In genomic region chr17:33904835-33905234, GRCm38 (mm10) we compare ENCODE assay signal across 15 mouse cellular contexts. TPM values are rescaled to one million over a fixed set of nuclear protein-coding genes. Genes with fewer than 3 reads are reported as not detected.
DNase-seq lines count a peak whose midpoint lies in the region; ATAC-seq and TF ChIP-seq lines count a peak whose summit lies in the region.
"Not testable (repeated sequence)": the region's sequence is repeated elsewhere in the genome, so short reads cannot be mapped to it uniquely, and the experiment has no call there.
"Had no signal": no experiment of that assay in that cellular context is flagged by ENCODE, and none has a peak within 500 bp of the region (broad histone marks: within the 10 kb centered on the region; RNA-seq: fewer than 3 reads in every experiment).

TSS of gene Platr17 (plus strand) at chr17:33905135.

- H3K36me3 ChIP-seq in E14TG2a.4 (ENCODE audit: insufficient read depth, low read length); ES-E14 (ENCODE audit: control insufficient read depth, insufficient read depth, low read length, poor library complexity, severe bottlenecking); embryonic facial prominence, embryonic 10.5 days (replicated peaks); liver, embryonic 13.5 days; liver, postnatal 0 days (replicated peaks; ENCODE audit: insufficient read depth, low read length); spleen, adult 2 months (ENCODE audit: control insufficient read depth, insufficient read depth, low read length): not testable (repeated sequence)

- WGBS in embryonic facial prominence, embryonic 10.5 days, result 19% methylated on average over 4 of the region's 4 CpGs
- WGBS in liver, embryonic 13.5 days (ENCODE audit: insufficient replicate concordance), result 25% methylated on average over 4 of the region's 4 CpGs
- WGBS in liver, postnatal 0 days (ENCODE audit: insufficient replicate concordance), result 41% methylated on average over 3 of the region's 4 CpGs
- 75% methylated on average over 3 of the region's 4 CpGs for WGBS in spleen, adult 2 months

- H3K4me3 ChIP-seq in E14TG2a.4 (replicated peaks; ENCODE audit: low read length) (peak within 1 kb of the TSS; percentile 98), ES-E14 (ENCODE audit: insufficient read depth in 1 of 2, low read depth in 1 of 2, low read length in 2 of 2, poor library complexity in 1 of 2, severe bottlenecking in 1 of 2) (peak within 1 kb of the TSS; percentile 38 to 50)
- not testable (repeated sequence) for H3K4me3 ChIP-seq in embryonic facial prominence, embryonic 10.5 days; liver, embryonic 13.5 days (replicated peaks); liver, postnatal 0 days (ENCODE audit: low read depth, low read length); spleen, adult 2 months (ENCODE audit: extremely low read depth, insufficient read depth, insufficient read length)

- not testable (repeated sequence) for TF ChIP-seq POLR2A in spleen, adult 2 months (IDR thresholded peaks at IDR 0.05; ENCODE audit: low read depth, low read length)

- DNase-seq in ES-E14 (ENCODE audit: low read depth, low spot score); liver, embryonic 13.5 days; liver, postnatal 0 days; spleen, adult 2 months (ENCODE audit: low read depth in 1 of 2, low spot score in 2 of 2): not testable (repeated sequence)
- DNase-seq in embryonic facial prominence, embryonic 10.5 days (ENCODE audit: low spot score), result peak; percentile 21

- H3K9ac ChIP-seq in ES-E14 (ENCODE audit: insufficient read depth, low read depth, low read length, poor library complexity, severe bottlenecking), result peak within 1 kb of the TSS; percentile 76
- H3K9ac ChIP-seq in liver, embryonic 13.5 days; liver, postnatal 0 days (replicated peaks): not testable (repeated sequence)

- H3K9me3 ChIP-seq in E14TG2a.4 (ENCODE audit: low read length); ES-E14 (ENCODE audit: control insufficient read depth, insufficient read depth, low read depth, low read length); embryonic facial prominence, embryonic 10.5 days; liver, embryonic 13.5 days (replicated peaks); liver, postnatal 0 days (ENCODE audit: low read length): not testable (repeated sequence)

- in situ Hi-C loops in ES-E14 (cut with MboI; ENCODE audit: low sequenced_read_pairs in 2 of 2, unreplicated experiment in 2 of 2), result not testable (repeated sequence)

- H3K27me3 ChIP-seq in E14TG2a.4 (ENCODE audit: insufficient read depth, low read length); embryonic facial prominence, embryonic 10.5 days (replicated peaks; ENCODE audit: low read depth, poor library complexity, severe bottlenecking); liver, embryonic 13.5 days; liver, postnatal 0 days (ENCODE audit: insufficient read depth, low read length); spleen, adult 2 months (ENCODE audit: control insufficient read depth, insufficient read depth, low read length): not testable (repeated sequence)

- H3K4me1 ChIP-seq in E14TG2a.4 (replicated peaks; ENCODE audit: low read depth, low read length) (peaks cover 62% of the 10 kb centered on the region), ES-E14 (ENCODE audit: control insufficient read depth in 2 of 2, insufficient read depth in 2 of 2, low read length in 2 of 2, poor library complexity in 1 of 2) (peaks cover 4 to 31% of the 10 kb centered on the region in 2 experiments; a peak in 3 of 4 replicates)
- H3K4me1 ChIP-seq in embryonic facial prominence, embryonic 10.5 days, result peaks cover 27% of the 10 kb centered on the region
- H3K4me1 ChIP-seq in liver, embryonic 13.5 days (replicated peaks), result peaks cover 82% of the 10 kb centered on the region
- H3K4me1 ChIP-seq in liver, postnatal 0 days (ENCODE audit: insufficient read depth), result peaks cover 38% of the 10 kb centered on the region
- not testable (repeated sequence) for H3K4me1 ChIP-seq in spleen, adult 2 months (ENCODE audit: control insufficient read depth, insufficient read depth, insufficient read length)

- TF ChIP-seq CTCF in E14TG2a.4 (conservative IDR thresholded peaks at IDR 0.05; ENCODE audit: low read length); liver, postnatal 0 days (IDR thresholded peaks at IDR 0.05; ENCODE audit: low read depth); spleen, adult 2 months (IDR thresholded peaks at IDR 0.05; ENCODE audit: extremely low read depth, insufficient read depth, insufficient read length, insufficient replicate concordance): not testable (repeated sequence)

- peak within 1 kb of the TSS; percentile 89 for H3K27ac ChIP-seq in ES-E14 (ENCODE audit: insufficient read depth, low read depth, low read length, poor library complexity, severe bottlenecking)
- H3K27ac ChIP-seq in embryonic facial prominence, embryonic 10.5 days (replicated peaks), result not testable (repeated sequence)
- peak within 1 kb of the TSS; percentile 64 for H3K27ac ChIP-seq in liver, embryonic 13.5 days
- H3K27ac ChIP-seq in liver, postnatal 0 days (ENCODE audit: low read depth), result peak within 1 kb of the TSS; percentile 11; the same call in 1 of the 2 replicates
- peak within 1 kb of the TSS; percentile 53; the same call in 1 of the 2 replicates for H3K27ac ChIP-seq in spleen, adult 2 months (ENCODE audit: insufficient read depth, low read length)

- ATAC-seq in liver, embryonic 13.5 days (ENCODE audit: low read depth); liver, postnatal 0 days: not testable (repeated sequence)

- H3K4me2 ChIP-seq in liver, embryonic 13.5 days; liver, postnatal 0 days (ENCODE audit: low read depth, low read length): not testable (repeated sequence)

- not testable (repeated sequence) for TF ChIP-seq EP300 in liver, postnatal 0 days (IDR thresholded peaks at IDR 0.05; ENCODE audit: low read depth)

RNA-seq across cellular contexts. Expression of gene Platr17, which starts in this region (rescaled TPM):
- total RNA-seq in ES-E14 (2012; rRNA removed), result 33.2 and 46.0 TPM in 2 replicates
- 0.27 and 0.45 TPM in 2 replicates for polyA plus RNA-seq in embryonic facial prominence, embryonic 10.5 days (2016; fragmentation: Nextera tagmentation; extraction: Ambion mirVana)
- polyA plus RNA-seq in liver, embryonic 13.5 days (2015; fragmentation: Nextera tagmentation; extraction: Ambion mirVana), result 0.60 and 0.91 TPM in 2 replicates
- 0.41 and 0.54 TPM in 2 replicates for polyA plus RNA-seq in liver, postnatal 0 days (2015; fragmentation: Nextera tagmentation; extraction: Ambion mirVana)
- polyA plus RNA-seq in spleen, adult 2 months (2012; rRNA removed), result 0.47 and 0.68 TPM in 2 replicates
- total RNA-seq: adrenal gland, adult 18-20 months; adrenal gland, adult 8-10 months; adrenal gland, postnatal 14 days; adrenal gland, postnatal 36 days; CH12.LX; MEL had no signal
- polyA plus RNA-seq: erythroblast, embryonic 14.5 days; forebrain, embryonic 12.5 days; forebrain, embryonic 14.5 days had no signal

Comparison
In these comparisons a context has a peak if more than half of its experiments do, and no peak if none do; other contexts are left out.
1. Peak in DNase-seq in embryonic facial prominence, embryonic 10.5 days; RNA of the gene not detected or under 1 TPM.